Mouse (Mus musculus) bone marrow, adult 2 months (tissue): ENCODE data around the gene Slc8b1. TPM values are rescaled to one million over a fixed set of nuclear protein-coding genes. Genes with fewer than 3 reads are reported as not detected.
A peak's percentile ranks its signal among the peaks of the same experiment; 100 is the strongest.

Experiments
- H3K27ac ChIP-seq: fragments of 200-500 bp; 2 replicates; pipeline ENCODE4 v1.5.1; 2012; ENCODE audit warnings: low read depth, mild to moderate bottlenecking, control low read depth, inconsistent platforms, low read length; ENCODE audit not compliant: control insufficient read depth, poor library complexity, insufficient read depth
- H3K4me1 ChIP-seq: fragments of 200-500 bp; 2 replicates; pipeline ENCODE4 v1.6.1; 2011; ENCODE audit warnings: low read length; ENCODE audit not compliant: control insufficient read depth, insufficient read depth
- H3K4me3 ChIP-seq: fragments of 200-500 bp; replicated peaks from 2 replicates; pipeline ENCODE3; 2011; ENCODE audit warnings: mild to moderate bottlenecking, low read depth, low read length, control low read depth; ENCODE audit not compliant: control insufficient read depth
- CTCF ChIP-seq: fragments of 200-500 bp; IDR thresholded peaks from 2 replicates; pipeline ENCODE4 v1.5.1; 2011; ENCODE audit warnings: low read length, control low read depth; ENCODE audit not compliant: control insufficient read depth, insufficient read depth
- POLR2A ChIP-seq: fragments of 200-500 bp; IDR thresholded peaks from 2 replicates; pipeline ENCODE4 v1.6.1; 2011; ENCODE audit warnings: low read depth, mild to moderate bottlenecking, control low read depth, low read length, borderline replicate concordance; ENCODE audit not compliant: control insufficient read depth
- WGBS: fragments of 180-500 bp; shearing (Covaris S2); methylation state at CpG from one replicate; pipeline ENCODE4 v1.1.7; 2018; 5-methylcytosine and 5-hydroxymethylcytosine counted together
- polyA plus RNA-seq: library from polyadenylated mRNA; stranded (reverse); fragments of >200 nt; gene quantifications from 2 replicates; pipeline ENCODE4 v1.2.4, GENCODE M21; 2011; ENCODE audit warnings: low replicate concordance; ENCODE audit not compliant: missing spikeins, insufficient read depth, insufficient read length

Gene Slc8b1
- polyA plus RNA-seq, 1 experiment = 45.1 TPM

- no peak for TF ChIP-seq CTCF
- WGBS = 75% methylated on average over 5 of the region's 5 CpGs
- 0 out of 2 replicates have a peak overlapping the region, but pooled peaks have one; percentile 15 for H3K27ac ChIP-seq
- H3K4me1 ChIP-seq = no peaks in the 10 kb centered on the region
- no peak overlapping the region for H3K4me3 ChIP-seq
These were observed 25.7 kb downstream of the Slc8b1 start for GRCm38 (mm10) chr5:120536632-120537031.

GRCm38 (mm10) chr5:120548236-120548850 lies 37.4 kb downstream of the Slc8b1 start:
- TF ChIP-seq POLR2A (no peak), CTCF (no peak)
- WGBS = 92% methylated on average over 11 of the region's 11 CpGs
- no peaks in the 10 kb centered on the region for H3K4me1 ChIP-seq

GRCm38 (mm10) chr5:120550137-120550536 lies 39.2 kb downstream of the Slc8b1 start:
- no peak overlapping the region for H3K4me3 ChIP-seq
- 84% methylated on average over 5 of the region's 5 CpGs for WGBS
- no peaks in the 10 kb centered on the region for H3K4me1 ChIP-seq
- TF ChIP-seq CTCF (no peak), POLR2A (no peak)
- H3K27ac ChIP-seq = no peak overlapping the region

More at GRCm38 (mm10) chr5:120548236-120548850, 37.4 kb downstream of the Slc8b1 start:
- Histone ChIP-seq H3K27ac (no peak overlapping the region), H3K4me3 (no peak overlapping the region)

- Histone ChIP-seq H3K4me3 (no peak overlapping the region), H3K27ac (no peak overlapping the region), H3K4me1 (no peaks in the 10 kb centered on the region)
- no peak for TF ChIP-seq POLR2A
- TF ChIP-seq CTCF = no peak
- 100% methylated on average over 5 of the region's 5 CpGs for WGBS
These were observed 39.7 kb downstream of the Slc8b1 start for GRCm38 (mm10) chr5:120550673-120551072.

GRCm38 (mm10) chr5:120555871-120556270 lies 44.9 kb downstream of the Slc8b1 start:
- Histone ChIP-seq H3K4me3 (no peak overlapping the region), H3K27ac (no peak overlapping the region), H3K4me1 (peaks cover 2% of the 10 kb centered on the region; the same call in 1 of the 2 replicates)
- 95% methylated on average over 24 of the region's 24 CpGs for WGBS
- no peak for TF ChIP-seq POLR2A
- no peak for TF ChIP-seq CTCF

GRCm38 (mm10) chr5:120558041-120558440 lies 47.1 kb downstream of the Slc8b1 start:
- Histone ChIP-seq H3K4me3 (no peak overlapping the region), H3K27ac (no peak overlapping the region; the same call in 1 of the 2 replicates), H3K4me1 (peaks cover 3% of the 10 kb centered on the region; the same call in 1 of the 2 replicates)
- WGBS = 66% methylated on average over 8 of the region's 8 CpGs
- TF ChIP-seq CTCF (no peak), POLR2A (no peak)

GRCm38 (mm10) chr5:120558762-120559161 lies 47.8 kb downstream of the Slc8b1 start:
- Histone ChIP-seq H3K4me1 (peaks cover 3% of the 10 kb centered on the region; the same call in 1 of the 2 replicates), H3K4me3 (peak overlapping the region; percentile 10), H3K27ac (peak overlapping the region; percentile 49)
- 10% methylated on average over 14 of the region's 14 CpGs for WGBS
- TF ChIP-seq CTCF (no peak), POLR2A (no peak)

GRCm38 (mm10) chr5:120560129-120560615 lies 49.2 kb downstream of the Slc8b1 start:
- no peak for TF ChIP-seq CTCF
- 29% methylated on average over 9 of the region's 9 CpGs for WGBS
- peaks cover 3% of the 10 kb centered on the region; the same call in 1 of the 2 replicates for H3K4me1 ChIP-seq
- H3K27ac ChIP-seq = peak overlapping the region; percentile 29; the same call in 1 of the 2 replicates
- H3K4me3 ChIP-seq = peak overlapping the region; percentile 57
